8 mouse cellular contexts compared by ENCODE assay signal in the genomic region with DNA sequence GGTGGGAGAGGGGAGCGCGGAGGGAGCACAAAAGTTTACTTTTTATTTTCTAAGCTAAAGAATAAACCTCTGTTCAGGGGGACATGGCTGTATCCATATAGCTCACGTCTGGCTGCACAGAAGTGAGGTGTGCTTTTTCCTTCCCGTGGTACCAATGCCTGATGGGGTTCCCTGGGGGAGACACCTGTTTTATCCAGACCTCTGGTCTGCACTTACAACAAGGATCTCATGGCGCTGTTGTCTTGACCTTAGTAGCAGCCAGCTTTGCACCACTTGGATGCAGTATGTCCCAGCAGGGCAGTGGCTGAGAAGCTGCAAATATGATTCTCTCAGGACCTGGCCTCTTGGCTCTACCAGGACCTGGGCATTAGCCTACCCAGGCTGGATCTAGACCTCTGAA.
DNase-seq lines count a peak whose midpoint lies in the region; ATAC-seq and TF ChIP-seq lines count a peak whose summit lies in the region.

No protein-coding gene starts in this region.

- peak overlapping the region; percentile 32 for H3K4me3 ChIP-seq in kidney, embryonic 14.5 days (ENCODE audit: low read length)
- peak overlapping the region; percentile 12 for H3K4me3 ChIP-seq in embryonic facial prominence, embryonic 11.5 days (ENCODE audit: low read depth, low read length)
- H3K4me3 ChIP-seq in hindbrain, embryonic 11.5 days (ENCODE audit: low read depth, low read length) = peak overlapping the region; percentile 23; the same call in 1 of the 2 replicates
- H3K4me3 ChIP-seq in liver, postnatal 0 days (ENCODE audit: low read depth, low read length) = no peak overlapping the region

- WGBS in kidney, embryonic 14.5 days = 6% methylated on average over 5 of the region's 5 CpGs
- 2% methylated on average over 5 of the region's 5 CpGs for WGBS in embryonic facial prominence, embryonic 11.5 days
- 4% methylated on average over 5 of the region's 5 CpGs for WGBS in hindbrain, embryonic 11.5 days
- 14% methylated on average over 5 of the region's 5 CpGs for WGBS in liver, postnatal 0 days (ENCODE audit: insufficient replicate concordance)

- no peak for TF ChIP-seq EP300 in liver, postnatal 0 days (IDR thresholded peaks at IDR 0.05; ENCODE audit: low read depth)

- no peaks in the 10 kb centered on the region for H3K36me3 ChIP-seq in kidney, embryonic 14.5 days (ENCODE audit: control insufficient read depth, insufficient read depth, low read length)
- H3K36me3 ChIP-seq in embryonic facial prominence, embryonic 11.5 days (replicated peaks; ENCODE audit: control insufficient read depth, insufficient read depth, low read depth, low read length) = no peaks in the 10 kb centered on the region
- H3K36me3 ChIP-seq in hindbrain, embryonic 11.5 days (ENCODE audit: control insufficient read depth, insufficient read depth, low read length) = no peaks in the 10 kb centered on the region
- H3K36me3 ChIP-seq in liver, postnatal 0 days (replicated peaks; ENCODE audit: insufficient read depth, low read length) = no peaks in the 10 kb centered on the region

- H3K4me1 ChIP-seq in kidney, embryonic 14.5 days (ENCODE audit: control insufficient read depth, insufficient read depth, low read length) = peaks cover 12% of the 10 kb centered on the region; the same call in 1 of the 2 replicates
- H3K4me1 ChIP-seq in embryonic facial prominence, embryonic 11.5 days (ENCODE audit: control insufficient read depth, insufficient read depth, low read length) = no peaks in the 10 kb centered on the region
- peaks cover 2% of the 10 kb centered on the region; the same call in 1 of the 2 replicates for H3K4me1 ChIP-seq in hindbrain, embryonic 11.5 days (replicated peaks; ENCODE audit: control insufficient read depth, insufficient read depth, low read length)
- peaks cover 4% of the 10 kb centered on the region; the same call in 1 of the 2 replicates for H3K4me1 ChIP-seq in liver, postnatal 0 days (ENCODE audit: insufficient read depth)

- H3K9me3 ChIP-seq in kidney, embryonic 14.5 days (ENCODE audit: control insufficient read depth, low read length) = no peaks in the 10 kb centered on the region
- H3K9me3 ChIP-seq in embryonic facial prominence, embryonic 11.5 days (replicated peaks; ENCODE audit: control insufficient read depth, low read length) = no peaks in the 10 kb centered on the region
- H3K9me3 ChIP-seq in hindbrain, embryonic 11.5 days (ENCODE audit: control insufficient read depth, low read length) = no peaks in the 10 kb centered on the region
- no peaks in the 10 kb centered on the region for H3K9me3 ChIP-seq in liver, postnatal 0 days (ENCODE audit: low read length)

- no peak for TF ChIP-seq CTCF in liver, postnatal 0 days (IDR thresholded peaks at IDR 0.05; ENCODE audit: low read depth)

- H3K27ac ChIP-seq in kidney, embryonic 14.5 days (ENCODE audit: low read depth, low read length) = no peak overlapping the region
- H3K27ac ChIP-seq in embryonic facial prominence, embryonic 11.5 days (replicated peaks; ENCODE audit: low read depth, low read length) = no peak overlapping the region
- H3K27ac ChIP-seq in hindbrain, embryonic 11.5 days (ENCODE audit: low read depth, low read length) = no peak overlapping the region
- no peak overlapping the region for H3K27ac ChIP-seq in liver, postnatal 0 days (ENCODE audit: low read depth)

- 0 out of 2 replicates have a peak overlapping the region, but pooled peaks have one; percentile 31 for H3K9ac ChIP-seq in kidney, embryonic 14.5 days (ENCODE audit: low read depth, low read length)
- peak overlapping the region; percentile 42 for H3K9ac ChIP-seq in embryonic facial prominence, embryonic 11.5 days (replicated peaks; ENCODE audit: low read length)
- H3K9ac ChIP-seq in hindbrain, embryonic 11.5 days (ENCODE audit: low read depth, low read length) = 0 out of 2 replicates have a peak overlapping the region, but pooled peaks have one; percentile 7
- no peak overlapping the region for H3K9ac ChIP-seq in liver, postnatal 0 days (replicated peaks)

- no peak for DNase-seq in kidney, adult 18-20 months
- DNase-seq in embryonic facial prominence, embryonic 11.5 days (ENCODE audit: low spot score) = no peak
- DNase-seq in hindbrain, embryonic 11.5 days (ENCODE audit: low spot score) = peak; percentile 46
- no peak for DNase-seq in liver, postnatal 0 days
- DNase-seq in right cerebral cortex, postnatal 10 days (ENCODE audit: low spot score in 2 of 2) = no peak
- DNase-seq in cerebellum, adult 9-10 months = no peak

- no peaks in the 10 kb centered on the region for H3K27me3 ChIP-seq in kidney, embryonic 14.5 days (ENCODE audit: control insufficient read depth, insufficient read depth, low read length)
- no peaks in the 10 kb centered on the region for H3K27me3 ChIP-seq in embryonic facial prominence, embryonic 11.5 days (ENCODE audit: control insufficient read depth, insufficient read depth, low read length)
- no peaks in the 10 kb centered on the region; the same call in 1 of the 2 replicates for H3K27me3 ChIP-seq in hindbrain, embryonic 11.5 days (ENCODE audit: control insufficient read depth, insufficient read depth, low read length)
- no peaks in the 10 kb centered on the region for H3K27me3 ChIP-seq in liver, postnatal 0 days (ENCODE audit: insufficient read depth, low read length)

- ATAC-seq in kidney, embryonic 14.5 days (ENCODE audit: low FRiP score, low TSS enrichment) = peak; percentile 48
- ATAC-seq in embryonic facial prominence, embryonic 11.5 days (replicated peaks; ENCODE audit: insufficient number of reproducible peaks, low FRiP score, low TSS enrichment, low read depth) = peak; percentile 35; the same call in 1 of the 2 replicates
- peak; percentile 62 for ATAC-seq in hindbrain, embryonic 11.5 days (ENCODE audit: low FRiP score)
- no peak for ATAC-seq in liver, postnatal 0 days
- no peak for ATAC-seq in activated CD4-positive, CD25-positive, alpha-beta regulatory T cell, adult 4 months

- H3K4me2 ChIP-seq in kidney, embryonic 14.5 days (replicated peaks; ENCODE audit: low read depth, low read length) = peak overlapping the region; percentile 55
- peak overlapping the region; percentile 59 for H3K4me2 ChIP-seq in embryonic facial prominence, embryonic 11.5 days (ENCODE audit: low read depth, low read length)
- peak overlapping the region; percentile 42 for H3K4me2 ChIP-seq in hindbrain, embryonic 11.5 days (replicated peaks; ENCODE audit: low read depth, low read length)
- H3K4me2 ChIP-seq in liver, postnatal 0 days (ENCODE audit: low read depth, low read length) = peak overlapping the region; percentile 59

Comparison
In these comparisons a context has a peak if more than half of its experiments do, and no peak if none do; other contexts are left out.
1. ATAC-seq: peak in kidney, embryonic 14.5 days (single experiment), embryonic facial prominence, embryonic 11.5 days (single experiment) and hindbrain, embryonic 11.5 days (single experiment); none in liver, postnatal 0 days (single experiment) and activated CD4-positive, CD25-positive, alpha-beta regulatory T cell, adult 4 months (single experiment).
2. Peak in every context shown above with its lines, with median percentiles within 50 percentile points of each other: H3K4me2 ChIP-seq.